In genomic region chr8:94794368-94794767, GRCm38 (mm10) we compare ENCODE assay signal across 30 mouse cellular contexts. TPM values are rescaled to one million over a fixed set of nuclear protein-coding genes. Genes with fewer than 3 reads are reported as not detected.
DNase-seq lines count a peak whose midpoint lies in the region; ATAC-seq and TF ChIP-seq lines count a peak whose summit lies in the region.
"Had no signal": no experiment of that assay in that cellular context is flagged by ENCODE, and none has a peak within 500 bp of the region (broad histone marks: within the 10 kb centered on the region; RNA-seq: fewer than 3 reads in every experiment).

No protein-coding gene starts in this region.

- H3K4me1 ChIP-seq in liver, embryonic 13.5 days (replicated peaks) = peaks cover 16% of the 10 kb centered on the region
- peaks cover 31% of the 10 kb centered on the region for H3K4me1 ChIP-seq in liver, embryonic 15.5 days (replicated peaks)
- peaks cover 13% of the 10 kb centered on the region for H3K4me1 ChIP-seq in liver, embryonic 12.5 days
- H3K4me1 ChIP-seq in liver, embryonic 16.5 days (ENCODE audit: control insufficient read depth, low read depth, low read length) = peaks cover 14% of the 10 kb centered on the region
- no peaks in the 10 kb centered on the region for H3K4me1 ChIP-seq in stomach, postnatal 0 days (replicated peaks; ENCODE audit: control insufficient read depth, insufficient read depth)
- H3K4me1 ChIP-seq in forebrain, embryonic 12.5 days = peaks cover 10% of the 10 kb centered on the region; the same call in 1 of the 2 replicates
- H3K4me1 ChIP-seq: embryonic facial prominence, embryonic 13.5 days; embryonic facial prominence, embryonic 15.5 days; forebrain, embryonic 13.5 days; forebrain, embryonic 15.5 days had no signal

- H3K4me3 ChIP-seq in liver, embryonic 13.5 days (replicated peaks) = no peak overlapping the region
- no peak overlapping the region for H3K4me3 ChIP-seq in liver, embryonic 15.5 days (replicated peaks)
- no peak overlapping the region for H3K4me3 ChIP-seq in liver, embryonic 12.5 days
- no peak overlapping the region for H3K4me3 ChIP-seq in liver, embryonic 16.5 days (ENCODE audit: low read depth, low read length)
- no peak overlapping the region for H3K4me3 ChIP-seq in stomach, postnatal 0 days (ENCODE audit: low read depth, low read length)
- no peak overlapping the region for H3K4me3 ChIP-seq in forebrain, embryonic 12.5 days (replicated peaks)
- H3K4me3 ChIP-seq: embryonic facial prominence, embryonic 13.5 days; embryonic facial prominence, embryonic 15.5 days; forebrain, embryonic 10.5 days; forebrain, embryonic 13.5 days; forebrain, embryonic 15.5 days had no signal

- ATAC-seq in liver, embryonic 13.5 days (ENCODE audit: low read depth) = peak; percentile 50; the same call in 1 of the 2 replicates
- peak; percentile 73; the same call in 1 of the 2 replicates for ATAC-seq in liver, embryonic 15.5 days (ENCODE audit: insufficient read depth)
- ATAC-seq in liver, embryonic 12.5 days = no peak
- ATAC-seq in liver, embryonic 16.5 days (ENCODE audit: low read depth) = peak; percentile 58; the same call in 1 of the 2 replicates
- ATAC-seq in stomach, postnatal 0 days (ENCODE audit: low FRiP score, low TSS enrichment) = no peak
- no peak for ATAC-seq in forebrain, embryonic 12.5 days (ENCODE audit: low FRiP score)
- ATAC-seq: CD4-positive, CD25-positive, alpha-beta regulatory T cell, adult 4 months; forebrain, embryonic 13.5 days; forebrain, embryonic 15.5 days; forebrain, postnatal 0 days; Patski had no signal

- H3K27ac ChIP-seq in liver, embryonic 13.5 days = no peak overlapping the region
- no peak overlapping the region for H3K27ac ChIP-seq in liver, embryonic 15.5 days (replicated peaks)
- H3K27ac ChIP-seq in liver, embryonic 12.5 days = no peak overlapping the region
- no peak overlapping the region for H3K27ac ChIP-seq in liver, embryonic 16.5 days (ENCODE audit: low read length)
- H3K27ac ChIP-seq in stomach, postnatal 0 days (replicated peaks) = no peak overlapping the region
- no peak overlapping the region for H3K27ac ChIP-seq in forebrain, embryonic 12.5 days
- H3K27ac ChIP-seq: embryonic facial prominence, embryonic 13.5 days; embryonic facial prominence, embryonic 15.5 days; forebrain, embryonic 10.5 days; forebrain, embryonic 13.5 days; forebrain, embryonic 15.5 days had no signal

- DNase-seq in liver, embryonic 13.5 days = no peak
- DNase-seq in liver = no peak
- DNase-seq in stomach, postnatal 0 days (ENCODE audit: low spot score) = no peak
- DNase-seq: adrenal gland, adult 2 months; adrenal gland, postnatal 10 days; adrenal gland, postnatal 25 days; B cell, adult 2 months; cerebellum, adult 11 months; cerebellum, adult 18-20 months; cerebellum, adult 8-10 months; cerebellum, adult 9-11 months; cerebellum, postnatal 14 days; cerebellum, postnatal 36 days; embryo, embryonic 11 days; forebrain, postnatal 0 days had no signal

- H3K36me3 ChIP-seq in liver, embryonic 13.5 days = no peaks in the 10 kb centered on the region
- H3K36me3 ChIP-seq in liver, embryonic 15.5 days (replicated peaks) = no peaks in the 10 kb centered on the region
- H3K36me3 ChIP-seq in liver, embryonic 12.5 days = no peaks in the 10 kb centered on the region
- no peaks in the 10 kb centered on the region for H3K36me3 ChIP-seq in liver, embryonic 16.5 days (ENCODE audit: control insufficient read depth, insufficient read depth)
- no peaks in the 10 kb centered on the region for H3K36me3 ChIP-seq in stomach, postnatal 0 days (ENCODE audit: control insufficient read depth, insufficient read depth, low read length)
- no peaks in the 10 kb centered on the region for H3K36me3 ChIP-seq in forebrain, embryonic 12.5 days (replicated peaks)
- H3K36me3 ChIP-seq: embryonic facial prominence, embryonic 13.5 days; embryonic facial prominence, embryonic 15.5 days; forebrain, embryonic 10.5 days; forebrain, embryonic 15.5 days; G1E had no signal

- WGBS in liver, embryonic 13.5 days (ENCODE audit: insufficient replicate concordance) = 81% methylated on average over 4 of the region's 4 CpGs
- 79% methylated on average over 4 of the region's 4 CpGs for WGBS in liver, embryonic 15.5 days (ENCODE audit: insufficient replicate concordance)
- WGBS in liver, embryonic 12.5 days (ENCODE audit: insufficient replicate concordance) = 80% methylated on average over 4 of the region's 4 CpGs
- 80% methylated on average over 4 of the region's 4 CpGs for WGBS in liver, embryonic 16.5 days (ENCODE audit: insufficient replicate concordance)
- WGBS in stomach, postnatal 0 days = 87% methylated on average over 4 of the region's 4 CpGs
- 96% methylated on average over 4 of the region's 4 CpGs for WGBS in forebrain, embryonic 12.5 days

- no peak overlapping the region for H3K9ac ChIP-seq in liver, embryonic 13.5 days
- no peak overlapping the region for H3K9ac ChIP-seq in liver, embryonic 15.5 days
- no peak overlapping the region for H3K9ac ChIP-seq in liver, embryonic 12.5 days
- no peak overlapping the region for H3K9ac ChIP-seq in liver, embryonic 16.5 days (ENCODE audit: low read depth, low read length)
- H3K9ac ChIP-seq in stomach, postnatal 0 days (ENCODE audit: low read length) = no peak overlapping the region
- no peak overlapping the region for H3K9ac ChIP-seq in forebrain, embryonic 12.5 days
- H3K9ac ChIP-seq: embryonic facial prominence, embryonic 13.5 days; embryonic facial prominence, embryonic 15.5 days; forebrain, embryonic 13.5 days; forebrain, embryonic 15.5 days; forebrain, postnatal 0 days had no signal

- no peak for TF ChIP-seq EP300 in stomach, postnatal 0 days (optimal IDR thresholded peaks at IDR 0.05)

- no peak overlapping the region for H3K4me2 ChIP-seq in liver, embryonic 13.5 days
- H3K4me2 ChIP-seq in liver, embryonic 15.5 days = no peak overlapping the region
- no peak overlapping the region for H3K4me2 ChIP-seq in liver, embryonic 12.5 days
- H3K4me2 ChIP-seq in liver, embryonic 16.5 days (ENCODE audit: low read depth, low read length) = no peak overlapping the region
- H3K4me2 ChIP-seq in stomach, postnatal 0 days (replicated peaks; ENCODE audit: low read depth) = no peak overlapping the region
- no peak overlapping the region for H3K4me2 ChIP-seq in forebrain, embryonic 12.5 days
- H3K4me2 ChIP-seq: embryonic facial prominence, embryonic 13.5 days; embryonic facial prominence, embryonic 15.5 days; forebrain, embryonic 13.5 days; forebrain, embryonic 15.5 days had no signal

- no peaks in the 10 kb centered on the region for H3K9me3 ChIP-seq in liver, embryonic 13.5 days (replicated peaks)
- no peaks in the 10 kb centered on the region for H3K9me3 ChIP-seq in liver, embryonic 15.5 days (replicated peaks)
- no peaks in the 10 kb centered on the region for H3K9me3 ChIP-seq in liver, embryonic 12.5 days (replicated peaks)
- H3K9me3 ChIP-seq in liver, embryonic 16.5 days (replicated peaks; ENCODE audit: control insufficient read depth, low read length) = no peaks in the 10 kb centered on the region
- no peaks in the 10 kb centered on the region for H3K9me3 ChIP-seq in stomach, postnatal 0 days (ENCODE audit: control insufficient read depth, low read length)
- no peaks in the 10 kb centered on the region for H3K9me3 ChIP-seq in forebrain, embryonic 12.5 days
- H3K9me3 ChIP-seq: embryonic facial prominence, embryonic 13.5 days; embryonic facial prominence, embryonic 15.5 days; forebrain, embryonic 10.5 days; forebrain, embryonic 13.5 days; forebrain, embryonic 15.5 days; G1E had no signal

- no peak for TF ChIP-seq CTCF in stomach, postnatal 0 days (IDR thresholded peaks at IDR 0.05; ENCODE audit: low read depth)

- peaks cover 23% of the 10 kb centered on the region for H3K27me3 ChIP-seq in liver, embryonic 13.5 days
- peaks cover 38% of the 10 kb centered on the region for H3K27me3 ChIP-seq in liver, embryonic 15.5 days
- peaks cover 16% of the 10 kb centered on the region for H3K27me3 ChIP-seq in liver, embryonic 12.5 days (replicated peaks)
- no peaks in the 10 kb centered on the region for H3K27me3 ChIP-seq in liver, embryonic 16.5 days (ENCODE audit: control insufficient read depth, insufficient read depth, low read depth, low read length)
- no peaks in the 10 kb centered on the region for H3K27me3 ChIP-seq in stomach, postnatal 0 days (ENCODE audit: control insufficient read depth, insufficient read depth, low read length)
- H3K27me3 ChIP-seq in forebrain, embryonic 12.5 days = no peaks in the 10 kb centered on the region
- H3K27me3 ChIP-seq: CH12.LX; embryonic facial prominence, embryonic 13.5 days; embryonic facial prominence, embryonic 15.5 days; forebrain, embryonic 13.5 days; forebrain, embryonic 15.5 days; Patski had no signal

RNA-seq across cellular contexts. Expression of gene Ccl17, which starts 15.9 kb away (rescaled TPM):
- polyA plus RNA-seq in liver, embryonic 13.5 days (2015; fragmentation: Nextera tagmentation; extraction: Ambion mirVana) = 0.36 and 0.48 TPM in 2 replicates
- polyA plus RNA-seq in liver, embryonic 15.5 days (2015; fragmentation: Nextera tagmentation; extraction: Ambion mirVana) = not detected in 2 replicates
- 0.36 TPM in 1 of 2 replicates, not detected in the other for polyA plus RNA-seq in liver, embryonic 12.5 days (2016; fragmentation: Nextera tagmentation; extraction: Ambion mirVana)
- not detected in 2 replicates for polyA plus RNA-seq in liver, embryonic 16.5 days (2015; fragmentation: Nextera tagmentation; extraction: Ambion mirVana)
- polyA plus RNA-seq in stomach, postnatal 0 days (2015; fragmentation: Nextera tagmentation; extraction: Ambion mirVana) = 0.42 and 0.55 TPM in 2 replicates
- 0.56 TPM in 1 of 2 replicates, not detected in the other for polyA plus RNA-seq in forebrain, embryonic 12.5 days (2016; fragmentation: Nextera tagmentation; extraction: Ambion mirVana)
- polyA plus RNA-seq: adrenal gland, adult 2 months; brain, embryonic 14.5 days; CD4-positive, CD25-positive, alpha-beta regulatory T cell, adult 4 months; embryonic facial prominence, embryonic 11.5 days; embryonic facial prominence, embryonic 13.5 days; embryonic facial prominence, embryonic 15.5 days; forebrain, embryonic 10.5 days; forebrain, embryonic 13.5 days; G1E had no signal

RNA-seq across cellular contexts. Expression of gene Cx3cl1, which starts 22.6 kb away (rescaled TPM):
- 0.39 and 0.40 TPM in 2 replicates for polyA plus RNA-seq in liver, embryonic 13.5 days (2015; fragmentation: Nextera tagmentation; extraction: Ambion mirVana)
- 0.33 and 0.54 TPM in 2 replicates for polyA plus RNA-seq in liver, embryonic 15.5 days (2015; fragmentation: Nextera tagmentation; extraction: Ambion mirVana)
- polyA plus RNA-seq in liver, embryonic 12.5 days (2016; fragmentation: Nextera tagmentation; extraction: Ambion mirVana) = 0.45 and 0.49 TPM in 2 replicates
- polyA plus RNA-seq in liver, embryonic 16.5 days (2015; fragmentation: Nextera tagmentation; extraction: Ambion mirVana) = 0.47 and 0.71 TPM in 2 replicates
- polyA plus RNA-seq in stomach, postnatal 0 days (2015; fragmentation: Nextera tagmentation; extraction: Ambion mirVana) = 18.0 and 21.9 TPM in 2 replicates
- polyA plus RNA-seq in forebrain, embryonic 12.5 days (2016; fragmentation: Nextera tagmentation; extraction: Ambion mirVana) = 8.3 and 9.4 TPM in 2 replicates
- polyA plus RNA-seq: CD4-positive, CD25-positive, alpha-beta regulatory T cell, adult 4 months; G1E had no signal

RNA-seq across cellular contexts. Expression of gene Coq9, which starts 43.8 kb away (rescaled TPM):
- 51.4 and 51.5 TPM in 2 replicates for polyA plus RNA-seq in liver, embryonic 13.5 days (2015; fragmentation: Nextera tagmentation; extraction: Ambion mirVana)
- polyA plus RNA-seq in liver, embryonic 15.5 days (2015; fragmentation: Nextera tagmentation; extraction: Ambion mirVana) = 50.8 and 55.0 TPM in 2 replicates
- polyA plus RNA-seq in liver, embryonic 12.5 days (2016; fragmentation: Nextera tagmentation; extraction: Ambion mirVana) = 55.1 and 57.2 TPM in 2 replicates
- polyA plus RNA-seq in liver, embryonic 16.5 days (2015; fragmentation: Nextera tagmentation; extraction: Ambion mirVana) = 55.3 and 61.8 TPM in 2 replicates
- 62.3 and 66.7 TPM in 2 replicates for polyA plus RNA-seq in stomach, postnatal 0 days (2015; fragmentation: Nextera tagmentation; extraction: Ambion mirVana)
- 47.8 and 52.3 TPM in 2 replicates for polyA plus RNA-seq in forebrain, embryonic 12.5 days (2016; fragmentation: Nextera tagmentation; extraction: Ambion mirVana)

RNA-seq across cellular contexts. Expression of gene Ciapin1, which starts 43.8 kb away (rescaled TPM):
- polyA plus RNA-seq in liver, embryonic 13.5 days (2015; fragmentation: Nextera tagmentation; extraction: Ambion mirVana) = 66.7 and 68.0 TPM in 2 replicates
- 46.6 and 48.2 TPM in 2 replicates for polyA plus RNA-seq in liver, embryonic 15.5 days (2015; fragmentation: Nextera tagmentation; extraction: Ambion mirVana)
- 80.9 and 83.4 TPM in 2 replicates for polyA plus RNA-seq in liver, embryonic 12.5 days (2016; fragmentation: Nextera tagmentation; extraction: Ambion mirVana)
- 37.5 TPM in 2 replicates for polyA plus RNA-seq in liver, embryonic 16.5 days (2015; fragmentation: Nextera tagmentation; extraction: Ambion mirVana)
- 58.8 and 61.7 TPM in 2 replicates for polyA plus RNA-seq in stomach, postnatal 0 days (2015; fragmentation: Nextera tagmentation; extraction: Ambion mirVana)
- 170 and 179 TPM in 2 replicates for polyA plus RNA-seq in forebrain, embryonic 12.5 days (2016; fragmentation: Nextera tagmentation; extraction: Ambion mirVana)

RNA-seq across cellular contexts. Expression of gene Ccl22, which starts 49.0 kb away (rescaled TPM):
- 0.24 and 0.27 TPM in 2 replicates for polyA plus RNA-seq in liver, embryonic 13.5 days (2015; fragmentation: Nextera tagmentation; extraction: Ambion mirVana)
- polyA plus RNA-seq in liver, embryonic 15.5 days (2015; fragmentation: Nextera tagmentation; extraction: Ambion mirVana) = 0.32 and 0.37 TPM in 2 replicates
- polyA plus RNA-seq in liver, embryonic 12.5 days (2016; fragmentation: Nextera tagmentation; extraction: Ambion mirVana) = 0.07 and 0.23 TPM in 2 replicates
- 0.27 and 0.37 TPM in 2 replicates for polyA plus RNA-seq in liver, embryonic 16.5 days (2015; fragmentation: Nextera tagmentation; extraction: Ambion mirVana)
- 0.06 TPM in 1 of 2 replicates, not detected in the other for polyA plus RNA-seq in stomach, postnatal 0 days (2015; fragmentation: Nextera tagmentation; extraction: Ambion mirVana)
- polyA plus RNA-seq in forebrain, embryonic 12.5 days (2016; fragmentation: Nextera tagmentation; extraction: Ambion mirVana) = not detected in 2 replicates
- polyA plus RNA-seq: CD4-positive, CD25-positive, alpha-beta regulatory T cell, adult 4 months; embryonic facial prominence, embryonic 11.5 days; embryonic facial prominence, embryonic 13.5 days; embryonic facial prominence, embryonic 15.5 days; forebrain, embryonic 10.5 days; forebrain, embryonic 13.5 days; forebrain, embryonic 15.5 days; Patski had no signal

Comparison
In these comparisons a context has a peak if more than half of its experiments do, and no peak if none do; other contexts are left out.
1. ATAC-seq: peak in liver, embryonic 13.5 days (single experiment), liver, embryonic 15.5 days (single experiment) and liver, embryonic 16.5 days (single experiment); none in liver, embryonic 12.5 days (single experiment), stomach, postnatal 0 days (single experiment) and forebrain, embryonic 12.5 days (single experiment).